Mouse (Mus musculus): ENCODE measurements around the gene Brinp2.

Gene Brinp2

DNA sequence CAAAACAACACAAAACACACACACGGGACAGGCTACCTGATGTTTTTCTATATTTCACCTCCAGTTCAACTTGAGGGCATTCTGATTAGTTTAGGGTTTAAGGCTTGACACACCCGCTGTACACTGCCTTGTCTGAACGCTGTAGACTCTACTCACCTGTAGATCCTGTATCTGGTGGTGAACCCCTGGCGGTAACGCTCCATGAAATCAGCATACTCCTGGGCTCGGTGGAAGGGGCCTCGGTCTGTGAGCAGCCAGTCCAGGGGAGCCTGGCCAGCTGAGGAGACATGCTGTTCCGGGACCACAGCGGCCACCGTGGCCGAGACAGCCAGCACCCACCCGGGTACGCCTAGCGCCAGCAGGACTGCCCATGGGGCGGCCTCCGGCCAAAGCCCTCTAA lies 60.9 kb downstream of the Brinp2 start:
- no peak for DNase-seq (ENCODE audit: low spot score in 2 of 2)

DNA sequence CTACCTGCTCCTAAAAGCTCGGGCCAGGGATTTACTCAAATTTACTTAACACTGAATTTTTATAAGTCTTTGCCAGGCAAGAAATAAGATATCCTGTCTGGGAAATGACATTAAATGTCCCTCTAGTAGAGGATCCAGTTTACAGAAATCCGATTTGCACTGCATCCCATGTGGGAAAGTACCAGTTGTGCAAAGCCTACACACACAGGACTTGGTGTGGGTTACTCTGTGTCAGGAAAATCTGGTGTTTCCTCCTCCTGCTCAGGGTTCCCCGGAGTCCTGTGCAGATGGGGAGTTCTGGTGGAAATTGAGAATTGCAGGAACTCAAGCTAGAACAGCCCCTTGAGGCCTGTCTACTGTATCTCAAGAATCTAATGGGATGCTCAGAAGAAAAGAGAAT lies 70.9 kb downstream of the Brinp2 start:
- DNase-seq (ENCODE audit: low spot score in 2 of 2), result no peak

DNA sequence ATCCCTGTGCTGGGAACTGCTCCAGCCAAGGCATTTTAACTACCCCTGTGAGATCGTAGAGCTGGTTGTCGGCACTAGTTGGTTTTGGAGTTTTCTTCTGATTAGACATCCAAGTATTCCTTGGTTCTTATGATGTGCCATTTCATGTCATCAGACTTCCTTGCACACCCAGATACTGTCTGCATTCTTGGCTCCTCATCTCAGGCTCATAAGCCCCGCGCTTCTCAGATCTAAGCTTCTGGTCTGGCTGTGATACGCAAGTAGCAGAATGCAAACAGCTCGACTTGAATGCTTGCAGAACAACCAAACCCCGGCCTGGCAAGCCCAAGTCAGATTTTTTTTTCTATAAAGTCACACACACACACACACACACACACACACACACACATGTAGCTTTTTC lies 72.3 kb downstream of the Brinp2 start:
- no peak for DNase-seq (ENCODE audit: low spot score in 2 of 2)

DNA sequence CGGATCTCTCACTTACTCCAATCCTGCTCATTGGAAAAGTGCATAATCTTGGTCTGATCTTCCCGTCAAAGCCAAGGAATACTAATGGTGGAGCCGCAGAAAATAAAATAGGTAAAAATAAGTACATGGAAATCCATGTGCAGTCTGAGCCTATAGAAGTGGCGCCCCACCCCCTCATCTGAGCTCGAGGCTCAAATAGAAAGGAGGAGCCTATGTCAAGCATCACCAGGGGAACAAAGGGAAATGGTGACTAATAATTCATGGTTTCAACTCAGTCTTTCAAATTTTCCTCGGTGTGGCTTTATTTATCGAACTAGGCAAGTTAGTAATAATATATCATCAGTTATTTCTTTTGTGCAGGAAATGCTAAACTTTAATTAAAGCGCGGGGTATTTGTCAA lies 84.1 kb downstream of the Brinp2 start:
- no peak for DNase-seq (ENCODE audit: low spot score in 2 of 2)

- no peak for DNase-seq (ENCODE audit: low spot score in 2 of 2)
Observed at GRCm38 (mm10) chr1:158267020-158267571, 89.0 kb downstream of the Brinp2 start.

GRCm38 (mm10) chr1:158266293-158267019 lies 89.7 kb downstream of the Brinp2 start:
- DNase-seq (ENCODE audit: low spot score in 2 of 2), result no peak

- DNase-seq (ENCODE audit: low spot score in 2 of 2), result no peak
Observed at GRCm38 (mm10) chr1:158259516-158260235, 96.5 kb downstream of the Brinp2 start.

DNA sequence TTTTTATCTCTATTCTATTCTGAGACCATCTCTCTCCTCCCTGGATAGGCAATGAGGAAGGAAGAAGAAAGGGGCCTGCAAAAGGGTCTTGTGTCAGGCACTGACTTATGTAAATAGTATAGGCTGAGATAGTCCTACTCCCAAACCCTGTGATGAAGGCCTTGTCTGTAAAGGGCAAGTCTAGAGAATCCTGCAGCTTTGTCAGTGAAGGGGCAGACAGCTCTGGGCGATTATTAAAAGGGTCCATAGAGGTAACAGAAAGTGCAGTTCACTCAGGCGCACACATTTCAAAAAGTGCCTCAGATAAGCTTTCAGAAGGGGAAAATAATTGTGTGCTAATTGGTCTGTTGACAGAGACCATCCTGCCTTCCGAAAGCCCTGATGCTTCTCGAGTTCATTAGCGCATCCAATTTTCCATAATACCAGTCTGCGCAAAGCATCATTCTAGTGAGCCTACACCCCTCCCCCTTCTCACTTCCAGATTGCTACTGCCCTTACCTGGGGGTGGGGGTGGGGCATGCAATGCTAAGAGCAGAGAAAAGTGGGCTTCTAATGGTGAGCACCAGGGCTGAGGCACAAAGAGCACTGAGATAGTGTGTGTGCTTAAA lies 97.3 kb downstream of the Brinp2 start:
- DNase-seq (ENCODE audit: low spot score in 2 of 2), result no peak

DNA sequence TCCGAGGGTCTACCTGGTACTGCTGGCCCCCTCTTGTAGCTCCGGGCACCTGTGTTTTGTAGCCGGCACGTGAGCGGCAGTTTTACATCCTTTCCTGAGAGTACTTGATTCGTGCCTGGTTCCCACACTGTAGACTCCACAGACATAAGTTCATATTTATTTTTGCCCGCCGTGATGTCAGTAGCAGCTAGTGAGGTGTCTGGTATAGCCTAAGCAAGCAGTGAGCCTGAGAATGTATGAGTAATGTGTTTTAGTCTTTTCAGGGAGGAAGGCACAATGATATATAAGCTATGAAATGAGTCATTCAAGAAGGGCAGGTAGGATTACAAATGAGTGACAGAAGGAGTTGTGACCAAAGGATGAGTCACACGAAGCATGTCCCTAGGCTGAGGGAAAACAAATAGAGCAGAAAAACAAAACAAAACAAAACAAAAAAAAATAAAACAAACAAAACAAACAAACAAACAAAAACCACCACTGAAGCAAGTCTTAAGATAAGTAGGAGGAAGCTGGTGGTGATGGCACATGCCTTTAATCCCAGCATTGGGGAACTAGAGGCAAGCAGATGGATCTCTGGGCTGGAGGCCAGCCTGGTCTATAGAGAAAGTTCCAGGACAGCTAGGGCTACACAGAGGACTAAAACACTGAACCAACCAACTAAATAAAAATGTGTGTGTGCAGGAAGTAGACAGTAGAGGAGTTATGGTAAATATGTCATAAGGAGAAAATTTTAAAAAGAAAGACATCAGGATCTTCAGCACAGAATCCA lies 100.0 kb downstream of the Brinp2 start:
- no peak for DNase-seq (ENCODE audit: low spot score in 2 of 2)

DNA sequence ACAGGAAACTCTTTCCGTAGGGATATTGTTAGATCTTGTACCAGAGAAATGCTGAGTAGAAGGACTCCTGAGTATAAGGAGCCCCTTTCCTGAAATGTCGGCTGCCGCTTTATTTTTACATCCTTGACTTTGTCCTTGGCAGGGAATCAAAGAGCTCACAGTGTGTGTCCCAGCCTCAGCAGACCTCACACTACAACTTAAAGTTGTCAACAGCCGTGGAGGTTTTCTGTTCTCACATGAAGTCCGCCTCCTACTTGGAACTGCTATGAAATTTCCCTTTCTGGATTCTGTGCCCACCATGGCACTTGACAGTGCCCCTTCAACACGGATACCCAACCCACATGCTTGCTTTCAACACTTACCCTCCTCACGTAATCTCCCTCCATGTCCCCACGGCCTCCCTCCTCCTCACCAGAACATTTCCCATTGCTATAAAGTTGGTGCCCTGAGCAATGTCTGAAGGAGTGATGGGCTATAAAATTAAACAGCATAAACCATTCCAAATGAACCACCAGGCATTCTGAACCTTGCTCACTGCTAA lies 103.4 kb downstream of the Brinp2 start:
- no peak for DNase-seq (ENCODE audit: low spot score in 2 of 2)

DNA sequence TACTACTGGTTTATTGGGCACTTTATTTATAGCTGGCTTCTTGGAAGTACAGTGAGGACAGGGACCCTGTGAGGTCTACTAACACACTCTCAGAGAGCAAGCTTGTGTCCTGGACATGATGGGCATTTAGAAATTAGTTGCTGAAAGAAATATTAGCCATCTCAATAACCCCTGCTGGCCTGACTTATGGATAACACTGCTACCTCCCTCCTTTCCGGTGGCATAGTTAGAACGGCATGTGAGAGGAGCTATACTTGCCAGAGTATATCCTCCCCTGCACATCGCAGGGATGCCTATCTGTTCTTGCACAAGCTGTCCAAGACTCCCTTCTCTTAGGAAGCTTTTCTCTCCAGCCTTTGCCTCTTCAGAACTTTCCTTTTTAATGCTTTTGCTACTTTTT lies 107.9 kb downstream of the Brinp2 start:
- DNase-seq (ENCODE audit: low spot score in 2 of 2), result no peak

DNA sequence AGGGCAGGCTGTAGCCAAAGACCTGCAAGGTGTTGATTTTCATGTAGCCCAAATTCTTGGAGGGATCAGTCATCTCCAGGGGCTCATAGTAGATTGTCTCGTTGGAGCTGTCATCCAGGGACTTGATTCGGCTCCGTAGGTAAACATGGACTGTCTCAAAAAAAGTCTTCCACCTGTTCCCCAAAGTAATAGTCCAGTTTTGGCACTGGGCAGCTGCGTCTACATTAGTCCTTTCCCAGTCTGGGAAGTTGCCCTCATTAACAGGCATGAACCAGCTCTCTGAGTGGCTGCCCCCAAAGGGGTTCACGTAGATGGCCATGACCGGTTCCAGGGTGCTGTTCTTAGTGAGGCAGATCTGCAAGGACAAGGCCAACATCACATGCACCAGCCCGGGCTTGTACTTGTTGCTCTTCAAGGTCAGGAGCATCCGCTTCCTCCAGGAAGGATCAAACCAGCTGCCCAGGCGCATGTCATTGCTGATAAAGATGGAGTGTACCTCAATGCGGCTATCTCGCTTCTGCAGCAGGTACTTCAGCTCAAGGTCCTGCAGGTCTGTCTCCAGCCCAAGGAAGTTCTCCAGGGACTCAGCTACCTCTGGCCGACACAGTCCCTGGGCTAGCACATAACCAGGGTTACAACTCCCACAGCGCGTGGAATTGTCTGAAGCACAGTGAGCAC lies 109.5 kb downstream of the Brinp2 start:
- DNase-seq (ENCODE audit: low spot score in 2 of 2), result no peak

DNA sequence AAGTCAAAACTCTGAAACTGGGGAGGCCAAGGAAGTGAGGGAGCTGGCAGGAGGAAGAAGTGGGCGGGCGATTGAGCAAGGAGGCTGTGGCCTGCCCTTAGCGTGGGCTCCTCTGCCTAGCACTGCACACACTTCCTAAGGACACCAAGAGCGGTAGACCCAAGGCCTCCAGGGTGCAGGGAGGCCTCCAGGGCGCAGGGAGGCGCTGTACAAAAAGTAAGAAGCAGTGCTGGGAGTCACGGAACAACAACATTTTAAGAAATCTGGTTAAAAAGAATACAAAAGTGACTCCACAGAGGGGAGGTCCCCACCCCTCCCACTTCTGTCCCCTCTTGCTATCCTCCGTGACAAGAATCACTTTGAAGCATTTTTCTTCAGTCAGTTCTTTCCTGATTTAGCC lies 110.6 kb downstream of the Brinp2 start:
- no peak for DNase-seq (ENCODE audit: low spot score in 2 of 2)

DNA sequence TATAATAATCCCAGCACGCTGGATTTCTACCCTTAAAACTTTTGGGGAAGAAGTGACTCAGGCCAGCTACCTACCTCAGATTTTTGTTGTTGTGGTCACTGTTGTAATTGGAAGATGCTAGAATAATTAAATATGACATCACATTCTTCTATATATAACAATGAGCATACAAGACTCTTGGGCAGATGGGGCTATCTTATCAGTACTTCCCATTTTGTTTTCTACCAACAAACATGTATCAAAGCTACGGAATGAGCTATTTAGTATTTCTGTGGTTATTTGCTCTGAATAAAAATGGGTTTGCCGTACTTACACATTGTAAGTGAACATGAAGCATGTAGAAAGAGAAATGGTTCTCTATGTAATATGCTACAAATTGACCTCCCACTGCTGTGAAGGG lies 112.1 kb downstream of the Brinp2 start:
- no peak for DNase-seq (ENCODE audit: low spot score in 2 of 2)

GRCm38 (mm10) chr1:158241848-158242556 lies 114.1 kb downstream of the Brinp2 start:
- no peak for DNase-seq (ENCODE audit: low spot score in 2 of 2)

- no peak for DNase-seq (ENCODE audit: low spot score in 2 of 2)
Observed at GRCm38 (mm10) chr1:158239841-158240240, 116.3 kb downstream of the Brinp2 start.

DNA sequence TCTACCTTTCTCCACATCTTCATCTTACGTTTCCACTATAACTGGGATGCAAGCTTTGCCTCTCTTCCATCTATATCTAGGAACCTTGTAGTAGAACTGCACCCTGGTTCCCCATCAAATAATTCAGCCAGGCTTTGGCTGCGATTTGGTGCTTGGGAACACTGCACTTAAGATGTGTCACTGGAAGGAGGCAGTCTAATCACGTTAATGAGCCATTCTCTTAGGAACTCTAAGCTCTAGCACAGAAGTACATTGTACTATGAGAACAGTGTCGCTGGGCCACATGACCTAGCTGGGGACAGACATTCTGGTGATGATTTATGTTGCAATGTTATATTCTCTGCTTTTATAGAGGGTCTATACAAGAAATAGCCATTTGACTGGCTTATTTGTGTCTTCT lies 117.4 kb downstream of the Brinp2 start:
- no peak for DNase-seq (ENCODE audit: low spot score in 2 of 2)

- DNase-seq (ENCODE audit: low spot score in 2 of 2), result no peak
Observed at GRCm38 (mm10) chr1:158228687-158229224, 127.4 kb downstream of the Brinp2 start.

DNA sequence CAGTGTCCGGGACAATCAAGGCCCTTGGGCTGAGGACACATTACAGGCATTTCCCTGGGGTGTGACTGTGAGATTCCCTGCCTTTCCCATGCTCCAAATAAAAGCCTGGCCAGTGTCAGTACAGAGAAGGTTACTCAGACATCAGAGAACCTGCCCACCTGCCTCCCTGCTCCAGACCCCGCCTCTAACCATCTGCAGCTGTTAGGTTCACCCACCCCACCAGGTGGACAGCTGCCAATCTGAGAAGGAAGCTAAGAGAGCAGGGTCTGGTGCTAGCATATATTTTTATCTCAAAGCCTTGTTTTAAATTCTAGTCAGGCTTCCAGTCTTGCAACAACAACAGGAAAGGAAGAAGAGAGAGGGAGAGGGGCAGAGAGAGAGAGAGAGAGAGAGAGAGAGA lies 128.9 kb downstream of the Brinp2 start:
- no peak for DNase-seq (ENCODE audit: low spot score in 2 of 2)

GRCm38 (mm10) chr1:158226689-158227088 lies 129.4 kb downstream of the Brinp2 start:
- DNase-seq (ENCODE audit: low spot score in 2 of 2), result no peak
